8 mouse cellular contexts compared by ENCODE assay signal in genomic region chr4:133378236-133379045, GRCm38 (mm10). TPM values are rescaled to one million over a fixed set of nuclear protein-coding genes. Genes with fewer than 3 reads are reported as not detected.
DNase-seq lines count a peak whose midpoint lies in the region; ATAC-seq and TF ChIP-seq lines count a peak whose summit lies in the region.

No protein-coding gene starts in this region.

- no peak overlapping the region for H3K4me3 ChIP-seq in left cerebral cortex, adult 2 months
- H3K4me3 ChIP-seq in liver, embryonic 13.5 days (replicated peaks) = peak overlapping the region; percentile 10; the same call in 1 of the 2 replicates
- no peak overlapping the region for H3K4me3 ChIP-seq in small intestine, adult 2 months (ENCODE audit: low read depth, low read length)

- H3K4me2 ChIP-seq in liver, embryonic 13.5 days = peak overlapping the region; percentile 58

- WGBS in liver, embryonic 13.5 days (ENCODE audit: insufficient replicate concordance) = 11% methylated on average over 13 of the region's 13 CpGs
- 28% methylated on average over 13 of the region's 13 CpGs for WGBS in small intestine, adult 2 months

- H3K27me3 ChIP-seq in liver, embryonic 13.5 days = no peaks in the 10 kb centered on the region
- H3K27me3 ChIP-seq in small intestine, adult 2 months (ENCODE audit: control insufficient read depth, insufficient read depth, low read length) = no peaks in the 10 kb centered on the region

- intact Hi-C loops in left cerebral cortex, adult 2 months (cut with DNase I) = no loop called here
- intact Hi-C loops in left cerebral cortex, postnatal 14 days (cut with DNase I) = no loop called here
- intact Hi-C loops in gastrocnemius, postnatal 14 days (cut with DNase I; ENCODE audit: low total_unique reads) = no loop called here

- H3K4me1 ChIP-seq in liver, embryonic 13.5 days (replicated peaks) = peaks cover 78% of the 10 kb centered on the region
- H3K4me1 ChIP-seq in small intestine, adult 2 months (ENCODE audit: control insufficient read depth, insufficient read depth, insufficient read length, low read length) = peaks cover 25% of the 10 kb centered on the region

- TF ChIP-seq CTCF in left cerebral cortex, adult 2 months (IDR thresholded peaks at IDR 0.05) = no peak
- TF ChIP-seq CTCF in small intestine, adult 2 months (IDR thresholded peaks at IDR 0.05; ENCODE audit: extremely low read depth, insufficient read length, insufficient replicate concordance, low read depth, low read length) = no peak

- TF ChIP-seq POLR2A in small intestine, adult 2 months (IDR thresholded peaks at IDR 0.05; ENCODE audit: low read depth, low read length) = no peak

- peaks cover 26% of the 10 kb centered on the region for H3K36me3 ChIP-seq in liver, embryonic 13.5 days
- H3K36me3 ChIP-seq in small intestine, adult 2 months (ENCODE audit: control insufficient read depth, insufficient read depth, low read length) = peaks cover 7% of the 10 kb centered on the region

- peak in 1 of 2 experiments; percentile 67 for DNase-seq in left cerebral cortex, adult 2 months (ENCODE audit: extremely low spot score in 1 of 2, low spot score in 2 of 2)
- DNase-seq in left cerebral cortex, postnatal 14 days (ENCODE audit: low spot score in 2 of 2) = no peak
- peak; percentile 90 for DNase-seq in NIH3T3 (ENCODE audit: low read depth)
- DNase-seq in cerebellum, postnatal 25 days = peak; percentile 40 to 72
- peak; percentile 61 for DNase-seq in gastrocnemius, postnatal 14 days
- DNase-seq in liver, embryonic 13.5 days = peak; percentile 75
- no peak for DNase-seq in urinary bladder, postnatal 25 days (ENCODE audit: low spot score)

- ATAC-seq in liver, embryonic 13.5 days (ENCODE audit: low read depth) = peak; percentile 88

- H3K9ac ChIP-seq in liver, embryonic 13.5 days = peak overlapping the region; percentile 56

- no peaks in the 10 kb centered on the region for H3K9me3 ChIP-seq in liver, embryonic 13.5 days (replicated peaks)

- peak overlapping the region; percentile 48 for H3K27ac ChIP-seq in left cerebral cortex, adult 2 months
- peak overlapping the region; percentile 85 for H3K27ac ChIP-seq in liver, embryonic 13.5 days
- peak overlapping the region; percentile 18; the same call in 1 of the 2 replicates for H3K27ac ChIP-seq in small intestine, adult 2 months (ENCODE audit: insufficient read depth, low read depth, low read length)

RNA-seq across cellular contexts. Expression of gene Slc9a1, which starts 8.9 kb away (rescaled TPM):
- total RNA-seq in left cerebral cortex, adult 2 months (2021) = 10 to 100 TPM; 49.8 to 53.0 TPM
- 10 to 100 TPM; 41.5 to 46.7 TPM for total RNA-seq in left cerebral cortex, postnatal 14 days (2021)
- 10 to 100 TPM in 1 of 2 experiments, 1 to 10 TPM in 1; 10.0 to 12.8 TPM for total RNA-seq in gastrocnemius, postnatal 14 days (2021)
- polyA plus RNA-seq in liver, embryonic 13.5 days (2015; fragmentation: Nextera tagmentation; extraction: Ambion mirVana) = 2.7 and 3.1 TPM in 2 replicates
- polyA plus RNA-seq in small intestine, adult 2 months (2012; rRNA removed) = 35.4 and 46.3 TPM in 2 replicates

RNA-seq across cellular contexts. Expression of gene Wdtc1, which starts 25.2 kb away (rescaled TPM):
- 10 to 100 TPM; 59.7 to 60.6 TPM for total RNA-seq in left cerebral cortex, adult 2 months (2021)
- total RNA-seq in left cerebral cortex, postnatal 14 days (2021) = 10 to 100 TPM; 56.6 to 60.8 TPM
- 10 to 100 TPM; 49.4 to 54.9 TPM for total RNA-seq in gastrocnemius, postnatal 14 days (2021)
- 5.5 and 7.1 TPM in 2 replicates for polyA plus RNA-seq in liver, embryonic 13.5 days (2015; fragmentation: Nextera tagmentation; extraction: Ambion mirVana)
- 49.3 and 90.5 TPM in 2 replicates for polyA plus RNA-seq in small intestine, adult 2 months (2012; rRNA removed)

Comparison
In these comparisons a context has a peak if more than half of its experiments do, and no peak if none do; other contexts are left out.
1. DNase-seq: peak in NIH3T3 (single experiment), cerebellum, postnatal 25 days (2 of 2), gastrocnemius, postnatal 14 days (single experiment) and liver, embryonic 13.5 days (single experiment); none in left cerebral cortex, postnatal 14 days (0 of 2) and urinary bladder, postnatal 25 days (single experiment).
2. H3K27ac ChIP-seq: peak in every context shown above with its lines; median percentile 85 in liver, embryonic 13.5 days; 48 in left cerebral cortex, adult 2 months; 18 in small intestine, adult 2 months.